Comparison of ENCODE assay signal across 9 mouse cellular contexts in the genomic region with DNA sequence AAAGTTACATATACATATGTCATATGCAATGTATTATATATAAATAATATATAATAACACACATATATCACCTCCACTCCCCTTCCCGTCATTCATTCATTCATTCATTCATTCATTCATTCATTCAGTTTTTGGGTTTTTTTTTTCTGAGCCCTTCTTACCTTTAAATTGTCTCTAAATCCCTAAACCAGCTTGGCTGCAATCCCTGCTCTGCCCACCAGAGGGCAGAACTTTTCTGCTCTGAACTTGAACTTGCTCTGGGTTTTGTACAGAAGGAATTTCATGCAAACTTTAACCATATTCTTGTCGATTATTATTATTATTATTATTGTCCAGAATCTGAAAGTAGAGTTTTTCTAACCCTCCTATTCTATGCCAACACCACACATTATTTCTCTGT. TPM values are rescaled to one million over a fixed set of nuclear protein-coding genes. Genes with fewer than 3 reads are reported as not detected.
DNase-seq lines count a peak whose midpoint lies in the region; ATAC-seq and TF ChIP-seq lines count a peak whose summit lies in the region.
"Had no signal": no experiment of that assay in that cellular context is flagged by ENCODE, and none has a peak within 500 bp of the region (broad histone marks: within the 10 kb centered on the region; RNA-seq: fewer than 3 reads in every experiment).

No protein-coding gene starts in this region.

- no peak for TF ChIP-seq POLR2A in heart, adult 2 months (IDR thresholded peaks at IDR 0.05; ENCODE audit: insufficient read depth, low read depth, low read length)

- H3K9ac ChIP-seq in heart, adult 2 months (ENCODE audit: low read depth, low read length) = no peak overlapping the region
- H3K9ac ChIP-seq in heart, embryonic 12.5 days = no peak overlapping the region
- H3K9ac ChIP-seq: limb, embryonic 13.5 days had no signal

- ATAC-seq in heart, embryonic 12.5 days (ENCODE audit: insufficient number of reproducible peaks, low FRiP score) = no peak
- ATAC-seq in megakaryocyte progenitor cell, adult 5-6 weeks (replicated peaks; ENCODE audit: poor library complexity) = peak; percentile 65

- H3K9me3 ChIP-seq in heart, embryonic 12.5 days (replicated peaks) = peaks cover 10% of the 10 kb centered on the region; the same call in 1 of the 2 replicates

- H3K79me2 ChIP-seq in heart, adult 2 months (replicated peaks; ENCODE audit: control insufficient read depth, insufficient read depth, low read length) = no peaks in the 10 kb centered on the region

- H3K4me1 ChIP-seq in heart, adult 2 months (ENCODE audit: control insufficient read depth, insufficient read depth, low read length) = no peaks in the 10 kb centered on the region
- H3K4me1 ChIP-seq in heart, embryonic 12.5 days (replicated peaks) = no peaks in the 10 kb centered on the region
- H3K4me1 ChIP-seq: limb, embryonic 13.5 days had no signal

- TF ChIP-seq CTCF in heart, adult 2 months (IDR thresholded peaks at IDR 0.05) = peak; percentile 85

- intact Hi-C loops in heart, adult 2 months (cut with DNase I) = loop anchor here (1.0 kb wide), 2 partner anchors 20 to 25 kb away; no protein-coding TSS in a partner anchor

- WGBS in heart, adult 2 months = 0% methylated on average over 2 of the region's 2 CpGs
- 3% methylated on average over 2 of the region's 2 CpGs for WGBS in heart, embryonic 12.5 days

- no peaks in the 10 kb centered on the region for H3K36me3 ChIP-seq in heart, adult 2 months (ENCODE audit: control insufficient read depth, insufficient read depth, low read length)
- H3K36me3 ChIP-seq in heart, embryonic 12.5 days = no peaks in the 10 kb centered on the region
- H3K36me3 ChIP-seq: limb, embryonic 13.5 days had no signal

- H3K27me3 ChIP-seq in heart, adult 2 months (ENCODE audit: control insufficient read depth, insufficient read depth, low read length) = peaks cover 10% of the 10 kb centered on the region
- H3K27me3 ChIP-seq in heart, embryonic 12.5 days (replicated peaks) = peaks cover 47% of the 10 kb centered on the region

- peak; percentile 60 to 84 for DNase-seq in heart, adult 2 months
- DNase-seq in urinary bladder, postnatal 14 days (ENCODE audit: low spot score) = peak; percentile 69
- DNase-seq in urinary bladder, postnatal 10 days (ENCODE audit: low spot score) = no peak
- peak; percentile 75 for DNase-seq in c-Kit-positive CD71-positive TER-119-positive erythroid progenitor cells, embryonic 14.5 days (ENCODE audit: low spot score)
- peak; percentile 83 for DNase-seq in kidney, adult 9 months
- DNase-seq in thymus, postnatal 36 days = peak; percentile 61 to 73

- TF ChIP-seq EP300 in heart, adult 2 months (IDR thresholded peaks at IDR 0.05; ENCODE audit: insufficient read depth, low read depth, low read length) = 0 out of 2 replicates have a peak, but pooled peaks have one; percentile 32

- H3K4me3 ChIP-seq in heart, adult 2 months = no peak overlapping the region
- H3K4me3 ChIP-seq in heart, embryonic 12.5 days = no peak overlapping the region
- H3K4me3 ChIP-seq: limb, embryonic 13.5 days had no signal

- H3K27ac ChIP-seq in heart, adult 2 months = no peak overlapping the region
- H3K27ac ChIP-seq in heart, embryonic 12.5 days (ENCODE audit: poor library complexity, severe bottlenecking) = no peak overlapping the region
- H3K27ac ChIP-seq: limb, embryonic 13.5 days had no signal

- H3K4me2 ChIP-seq in heart, embryonic 12.5 days = no peak overlapping the region
- H3K4me2 ChIP-seq: limb, embryonic 13.5 days had no signal

RNA-seq across cellular contexts. Expression of gene Dmwd, which starts 7.3 kb away (rescaled TPM):
- total RNA-seq in heart, adult 2 months (2021) = 10 to 100 TPM; 47.8 to 54.9 TPM
- 70.9 and 79.4 TPM in 2 replicates for polyA plus RNA-seq in heart, adult 2 months (2012; rRNA removed)
- 15.4 and 15.5 TPM in 2 replicates for polyA plus RNA-seq in heart, embryonic 12.5 days (2016; fragmentation: Nextera tagmentation; extraction: Ambion mirVana)
- total RNA-seq in megakaryocyte progenitor cell, adult 5-6 weeks (2015) = 4.4 and 5.5 TPM in 2 replicates
- total RNA-seq in megakaryocyte progenitor cell, adult 5-6 weeks (2017) = 1.5 and 2.3 TPM in 2 replicates

RNA-seq across cellular contexts. Expression of gene Rsph6a, which starts 14.2 kb away (rescaled TPM):
- not detected for total RNA-seq in heart, adult 2 months (2021)
- polyA plus RNA-seq in heart, adult 2 months (2012; rRNA removed) = 0.06 TPM in 1 of 2 replicates, not detected in the other
- not detected in 2 replicates for polyA plus RNA-seq in heart, embryonic 12.5 days (2016; fragmentation: Nextera tagmentation; extraction: Ambion mirVana)
- total RNA-seq in megakaryocyte progenitor cell, adult 5-6 weeks (2015) = not detected in 2 replicates
- total RNA-seq in megakaryocyte progenitor cell, adult 5-6 weeks (2017) = 0.61 TPM in 1 of 2 replicates, not detected in the other
- polyA plus RNA-seq: limb, embryonic 13.5 days had no signal

RNA-seq across cellular contexts. Expression of gene Dmpk, which starts 14.9 kb away (rescaled TPM):
- total RNA-seq in heart, adult 2 months (2021) = 100 to 1,000 TPM; 482 to 516 TPM
- 1,225 and 1,460 TPM in 2 replicates for polyA plus RNA-seq in heart, adult 2 months (2012; rRNA removed)
- polyA plus RNA-seq in heart, embryonic 12.5 days (2016; fragmentation: Nextera tagmentation; extraction: Ambion mirVana) = 16.4 and 17.2 TPM in 2 replicates
- total RNA-seq in megakaryocyte progenitor cell, adult 5-6 weeks (2015) = 0.78 and 1.9 TPM in 2 replicates
- total RNA-seq in megakaryocyte progenitor cell, adult 5-6 weeks (2017) = 0.84 TPM in 1 of 2 replicates, not detected in the other

RNA-seq across cellular contexts. Expression of gene Six5, which starts 25.7 kb away (rescaled TPM):
- total RNA-seq in heart, adult 2 months (2021) = 1 to 10 TPM; 7.1 to 8.2 TPM
- 26.0 and 29.8 TPM in 2 replicates for polyA plus RNA-seq in heart, adult 2 months (2012; rRNA removed)
- 7.1 and 7.2 TPM in 2 replicates for polyA plus RNA-seq in heart, embryonic 12.5 days (2016; fragmentation: Nextera tagmentation; extraction: Ambion mirVana)
- 2.8 and 3.9 TPM in 2 replicates for total RNA-seq in megakaryocyte progenitor cell, adult 5-6 weeks (2015)
- 2.3 and 2.4 TPM in 2 replicates for total RNA-seq in megakaryocyte progenitor cell, adult 5-6 weeks (2017)

RNA-seq across cellular contexts. Expression of gene Sympk, which starts 44.5 kb away (rescaled TPM):
- 10 to 100 TPM; 93.2 to 99.4 TPM for total RNA-seq in heart, adult 2 months (2021)
- polyA plus RNA-seq in heart, adult 2 months (2012; rRNA removed) = 54.9 and 61.3 TPM in 2 replicates
- polyA plus RNA-seq in heart, embryonic 12.5 days (2016; fragmentation: Nextera tagmentation; extraction: Ambion mirVana) = 33.2 TPM in 2 replicates
- total RNA-seq in megakaryocyte progenitor cell, adult 5-6 weeks (2015) = 58.1 and 74.7 TPM in 2 replicates
- total RNA-seq in megakaryocyte progenitor cell, adult 5-6 weeks (2017) = 44.9 and 48.6 TPM in 2 replicates

Comparison
In these comparisons a context has a peak if more than half of its experiments do, and no peak if none do; other contexts are left out.
1. RNA of gene Dmwd, which starts 7.3 kb away (total RNA-seq): 47.8 to 54.9 TPM in heart, adult 2 months; 1.5 to 5.5 TPM in megakaryocyte progenitor cell, adult 5-6 weeks; every median in the first group is over 4 times any median in the second.
2. RNA of gene Dmpk, which starts 14.9 kb away (total RNA-seq): 482 to 516 TPM in heart, adult 2 months; 0.78 to 1.9 TPM in megakaryocyte progenitor cell, adult 5-6 weeks; every median in the first group is over 100 times any median in the second.